Mouse (Mus musculus) neural tube, embryonic 14.5 days (tissue): Measurements from ENCODE around the gene Ablim1. TPM values are rescaled to one million over a fixed set of nuclear protein-coding genes. Genes with fewer than 3 reads are reported as not detected.
A peak's percentile ranks its signal among the peaks of the same experiment; 100 is the strongest.

Experiments used
- ATAC-seq: fragments of 200-750 bp; cut with Nextera tagmentation; 2 replicates; pipeline ENCODE4 v1.8.0; 2017; ENCODE audit warnings: low read depth, mild to moderate bottlenecking, moderate TSS enrichment, moderate library complexity
- H3K27ac ChIP-seq: fragments of 300-500 bp; sonication (generic); 2 replicates; pipeline ENCODE4 v1.5.1; 2014; ENCODE audit warnings: low read depth, mild to moderate bottlenecking, control low read depth, low read length, moderate library complexity, mixed read lengths
- H3K27me3 ChIP-seq: fragments of 300-500 bp; sonication (generic); 2 replicates; pipeline ENCODE4 v1.6.1; 2014; ENCODE audit warnings: low read length; ENCODE audit not compliant: control insufficient read depth, insufficient read depth
- H3K36me3 ChIP-seq: fragments of 300-500 bp; sonication (generic); 2 replicates; pipeline ENCODE4 v1.6.1; 2014; ENCODE audit warnings: low read length, mixed read lengths; ENCODE audit not compliant: control insufficient read depth, insufficient read depth
- H3K4me1 ChIP-seq: fragments of 300-500 bp; sonication (generic); 2 replicates; pipeline ENCODE4 v1.6.1; 2014; ENCODE audit warnings: low read length; ENCODE audit not compliant: control insufficient read depth, insufficient read depth
- H3K4me2 ChIP-seq: fragments of 300-500 bp; sonication (generic); 2 replicates; pipeline ENCODE4 v1.6.1; 2014; ENCODE audit warnings: mild to moderate bottlenecking, low read depth, low read length, control low read depth
- H3K4me3 ChIP-seq: fragments of 300-500 bp; sonication (generic); 2 replicates; pipeline ENCODE4 v1.5.1; 2014; ENCODE audit warnings: low read depth, low read length, control low read depth, mixed read lengths
- H3K9ac ChIP-seq: fragments of 300-500 bp; sonication (generic); replicated peaks from 2 replicates; pipeline ENCODE4 v1.6.1; 2014; ENCODE audit warnings: low read depth, mild to moderate bottlenecking, control low read depth, low read length, mixed read lengths
- H3K9me3 ChIP-seq: fragments of 300-500 bp; sonication (generic); 2 replicates; pipeline ENCODE4 v1.6.1; 2016; ENCODE audit warnings: low read length; ENCODE audit not compliant: control insufficient read depth
- WGBS: fragments of 180-500 bp; shearing (Covaris S2); extraction: QIAGEN DNeasy Blood & Tissue Kit; methylation state at CpG from one replicate; pipeline ENCODE4 v1.1.7; 2014; 5-methylcytosine and 5-hydroxymethylcytosine counted together
- polyA plus RNA-seq: library from polyadenylated mRNA; unstranded; fragments of >200 nt; fragmentation: Nextera tagmentation; extraction: Ambion mirVana; gene quantifications from 2 replicates; pipeline ENCODE4 v1.2.1, GENCODE M21; 2014

Gene Ablim1
- 47.4 and 59.7 TPM in 2 replicates for polyA plus RNA-seq

DNA sequence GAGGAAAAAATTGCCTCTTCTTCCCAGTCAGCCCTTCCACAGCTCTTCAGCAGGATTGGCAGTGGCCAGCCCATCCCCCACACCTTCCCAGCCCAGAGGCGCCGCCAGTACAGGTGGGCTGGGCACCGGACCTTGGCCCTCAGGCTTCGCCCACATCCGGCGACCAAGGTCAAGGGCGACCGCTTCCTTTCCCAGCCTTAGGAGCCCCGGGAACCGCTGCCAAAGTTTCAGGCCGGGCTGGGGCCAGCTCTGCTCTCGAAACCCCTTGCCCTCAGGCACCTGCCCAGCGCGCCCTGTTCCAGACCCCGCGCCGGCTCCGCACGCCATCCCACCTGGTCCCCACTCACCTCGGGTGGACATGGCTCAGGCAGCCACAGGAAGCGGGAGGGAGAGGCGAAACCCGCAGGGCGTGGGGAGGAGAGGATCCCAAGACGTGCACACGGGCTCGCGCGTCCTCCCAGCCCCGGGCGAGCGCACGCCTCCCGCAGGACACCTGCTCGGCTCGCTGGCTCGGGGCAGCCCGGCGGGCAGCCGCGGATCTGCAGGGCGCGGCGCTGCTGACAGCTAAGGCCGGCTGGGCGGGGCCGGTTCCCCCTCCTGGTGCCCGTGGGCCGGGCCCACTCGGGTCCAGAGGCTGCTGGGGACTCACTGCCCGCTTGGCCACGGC is at the start of gene Ablim1:
Gene Ablim1, minus strand, starts transcription at position 574 of the 667 bp plus-strand sequence.
- Histone ChIP-seq H3K9me3 (no peaks in the 10 kb centered on the region), H3K27ac (peak within 1 kb of the TSS; percentile 81), H3K9ac (peak within 1 kb of the TSS; percentile 85), H3K4me3 (peak within 1 kb of the TSS; percentile 71), H3K36me3 (no peaks in the 10 kb centered on the region), H3K4me1 (no peaks in the 10 kb centered on the region), H3K27me3 (no peaks in the 10 kb centered on the region), H3K4me2 (peak within 1 kb of the TSS; percentile 96)
- under 1% methylated on average over 47 of the region's 52 CpGs for WGBS
- ATAC-seq = peak; percentile 80

- peaks cover 35% of the 10 kb centered on the region for H3K4me1 ChIP-seq
- H3K36me3 ChIP-seq = no peaks in the 10 kb centered on the region
- no peaks in the 10 kb centered on the region for H3K9me3 ChIP-seq
- H3K4me3 ChIP-seq = no peak overlapping the region
- no peaks in the 10 kb centered on the region for H3K27me3 ChIP-seq
- 91% methylated on average over 7 of the region's 7 CpGs for WGBS
- peak overlapping the region; percentile 58 for H3K4me2 ChIP-seq
- H3K9ac ChIP-seq = no peak overlapping the region
- H3K27ac ChIP-seq = no peak overlapping the region
- ATAC-seq = no peak
Observed at GRCm38 (mm10) chr19:57363538-57363937, 48.8 kb upstream of the Ablim1 start.

GRCm38 (mm10) chr19:57363076-57363475 is 48.4 kb upstream of the Ablim1 start:
- no peaks in the 10 kb centered on the region for H3K9me3 ChIP-seq
- peak overlapping the region; percentile 58 for H3K4me2 ChIP-seq
- no peaks in the 10 kb centered on the region for H3K27me3 ChIP-seq
- WGBS = 48% methylated on average over 7 of the region's 7 CpGs
- no peak overlapping the region for H3K27ac ChIP-seq
- H3K36me3 ChIP-seq = no peaks in the 10 kb centered on the region
- H3K4me1 ChIP-seq = peaks cover 35% of the 10 kb centered on the region
- no peak for ATAC-seq
- 0 out of 2 replicates have a peak overlapping the region, but pooled peaks have one; percentile 16 for H3K9ac ChIP-seq
- H3K4me3 ChIP-seq = peak overlapping the region; percentile 15; the same call in 1 of the 2 replicates

- no peak for ATAC-seq
- Histone ChIP-seq H3K27ac (no peak overlapping the region), H3K9me3 (no peaks in the 10 kb centered on the region), H3K36me3 (no peaks in the 10 kb centered on the region), H3K4me1 (peaks cover 35% of the 10 kb centered on the region), H3K27me3 (no peaks in the 10 kb centered on the region), H3K4me2 (peak overlapping the region; percentile 58), H3K9ac (no peak overlapping the region), H3K4me3 (peak overlapping the region; percentile 15; the same call in 1 of the 2 replicates)
- 45% methylated on average over 5 of the region's 5 CpGs for WGBS
Observed at GRCm38 (mm10) chr19:57362586-57362985, 47.9 kb upstream of the Ablim1 start.

DNA sequence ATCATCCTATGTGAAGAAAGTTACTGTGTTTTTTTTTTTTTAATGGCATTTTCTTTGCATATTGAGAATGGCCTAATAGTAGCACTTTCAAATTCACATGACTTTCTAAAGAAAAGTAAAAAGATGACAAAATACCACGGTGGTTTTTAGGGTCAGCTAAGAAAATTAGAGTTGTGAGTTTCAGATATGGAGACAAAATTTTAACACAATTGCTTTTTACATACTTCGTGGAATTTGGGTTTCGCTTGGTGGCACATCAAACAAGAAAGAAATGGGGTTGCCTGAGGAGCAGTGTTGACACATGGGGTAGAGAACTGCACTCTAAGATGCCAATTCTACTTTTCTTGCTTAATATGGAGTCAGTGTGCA is 47.2 kb upstream of the Ablim1 start:
- 14% methylated on average over 3 of the region's 3 CpGs for WGBS
- Histone ChIP-seq H3K4me3 (peak overlapping the region; percentile 98), H3K27me3 (no peaks in the 10 kb centered on the region), H3K4me2 (peak overlapping the region; percentile 58), H3K9ac (peak overlapping the region; percentile 100), H3K4me1 (peaks cover 35% of the 10 kb centered on the region), H3K36me3 (no peaks in the 10 kb centered on the region), H3K9me3 (no peaks in the 10 kb centered on the region), H3K27ac (peak overlapping the region; percentile 96; the same call in 1 of the 2 replicates)
- ATAC-seq = no peak

DNA sequence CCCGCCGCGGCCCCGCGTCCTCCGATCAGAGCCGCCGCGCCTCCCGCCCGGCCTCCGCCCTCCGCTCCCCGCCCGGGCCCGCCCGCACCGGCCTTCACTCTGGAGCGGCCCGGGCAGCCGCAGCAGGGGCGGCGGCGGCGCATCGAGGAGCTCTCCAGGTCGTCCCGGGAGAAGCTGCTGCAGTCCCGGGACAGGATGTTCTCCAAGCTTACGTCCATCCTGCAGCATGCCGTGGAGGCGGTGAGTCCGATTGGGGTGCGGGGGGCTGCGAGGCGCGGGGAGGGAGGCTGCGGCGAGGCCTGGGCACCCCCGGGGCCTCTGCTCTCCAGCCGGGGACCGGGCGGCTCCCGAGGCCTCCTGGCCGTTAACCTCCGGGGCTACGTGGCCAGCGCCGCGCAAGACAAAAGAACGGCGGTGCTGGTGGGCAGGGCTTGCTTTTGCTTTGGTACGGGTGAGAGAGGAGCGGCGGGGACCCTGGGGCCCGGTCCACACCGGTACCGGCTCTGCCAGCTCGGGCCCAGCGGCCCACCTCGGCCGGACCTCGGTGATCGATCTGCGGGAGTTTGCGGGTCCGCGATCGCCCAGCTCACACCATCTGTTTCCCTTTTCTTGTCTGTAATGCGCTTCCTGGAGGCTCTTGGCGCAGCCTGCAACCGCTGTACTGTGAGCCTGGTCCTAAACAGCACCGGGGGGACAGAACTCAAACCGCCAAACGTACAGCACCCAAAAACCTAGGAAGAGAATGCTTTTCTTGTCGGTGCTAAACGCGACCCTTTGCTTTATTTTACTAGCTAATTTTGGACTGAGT is 46.6 kb upstream of the Ablim1 start:
- H3K27ac ChIP-seq = peak overlapping the region; percentile 96
- peak; percentile 80 for ATAC-seq
- peaks cover 35% of the 10 kb centered on the region for H3K4me1 ChIP-seq
- H3K27me3 ChIP-seq = no peaks in the 10 kb centered on the region
- no peaks in the 10 kb centered on the region for H3K36me3 ChIP-seq
- no peaks in the 10 kb centered on the region for H3K9me3 ChIP-seq
- peak overlapping the region; percentile 58 for H3K4me2 ChIP-seq
- H3K4me3 ChIP-seq = peak overlapping the region; percentile 98
- under 1% methylated on average over 72 of the region's 78 CpGs for WGBS
- H3K9ac ChIP-seq = peak overlapping the region; percentile 100

- Histone ChIP-seq H3K36me3 (no peaks in the 10 kb centered on the region), H3K27me3 (no peaks in the 10 kb centered on the region), H3K4me2 (peak within 1 kb of the TSS; percentile 58), H3K27ac (peak within 1 kb of the TSS; percentile 96), H3K9ac (peak within 1 kb of the TSS; percentile 100), H3K4me1 (peaks cover 31% of the 10 kb centered on the region), H3K4me3 (peak within 1 kb of the TSS; percentile 98), H3K9me3 (no peaks in the 10 kb centered on the region)
- peak; percentile 94 for ATAC-seq
- WGBS = 2% methylated on average over 61 of the region's 70 CpGs
Observed at GRCm38 (mm10) chr19:57360341-57361130, 45.8 kb upstream of the Ablim1 start, which contains the start of gene Fam160b1. Gene Fam160b1, plus strand, starts transcription at chr19:57360680.

DNA sequence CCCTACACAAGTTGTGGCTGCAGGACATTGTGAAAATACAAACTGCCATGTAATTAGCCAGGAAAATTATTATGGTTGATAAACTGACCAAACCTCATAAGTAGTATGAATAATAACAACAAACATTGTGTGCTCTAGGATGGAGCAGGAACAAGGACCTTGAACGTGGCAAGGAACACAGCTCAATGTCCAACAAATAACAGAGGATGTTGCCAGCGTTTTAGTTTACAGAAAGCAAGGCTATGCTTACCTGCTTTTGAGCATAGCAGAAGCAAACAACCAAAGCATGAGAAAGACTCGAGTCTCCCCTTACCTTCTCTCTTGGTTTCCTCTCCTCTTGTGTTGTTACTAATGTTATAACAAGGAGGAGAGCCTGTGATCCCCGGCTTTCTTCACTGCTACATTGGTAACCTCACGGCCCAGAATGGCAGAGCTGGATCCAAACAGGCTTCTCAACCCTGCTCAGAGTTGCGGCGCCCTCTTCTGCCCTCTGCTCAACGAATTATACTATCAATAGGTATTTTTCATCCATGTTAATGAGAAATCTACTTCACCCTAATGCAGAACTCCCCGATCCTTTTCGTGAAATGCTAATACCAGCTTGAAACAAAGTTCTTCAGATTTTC is 45.1 kb upstream of the Ablim1 start:
- ATAC-seq = no peak
- 51% methylated on average over 10 of the region's 10 CpGs for WGBS

More for the DNA sequence above, 45.1 kb upstream of the Ablim1 start:
- peak overlapping the region; percentile 58 for H3K4me2 ChIP-seq
- H3K36me3 ChIP-seq = no peaks in the 10 kb centered on the region
- H3K4me3 ChIP-seq = peak overlapping the region; percentile 98
- peak overlapping the region; percentile 96 for H3K27ac ChIP-seq
- no peaks in the 10 kb centered on the region for H3K27me3 ChIP-seq
- H3K9me3 ChIP-seq = no peaks in the 10 kb centered on the region
- H3K4me1 ChIP-seq = peaks cover 27% of the 10 kb centered on the region
- H3K9ac ChIP-seq = no peak overlapping the region
